Mouse (Mus musculus): ENCODE measurements at regions not wholly inside any gene's neighbourhood (a gene's known extent, or its start where the extent isn't known, plus 50 kb on each side); places are given as distances from the start of the nearest gene placed in this dataset.

- no peak overlapping the region for H3K9ac ChIP-seq (ENCODE audit: insufficient read depth, low read depth, low read length, poor library complexity, severe bottlenecking)
- H3K9me3 ChIP-seq (ENCODE audit: control insufficient read depth, insufficient read depth, low read depth, low read length) = no peaks in the 10 kb centered on the region
- no peaks in the 10 kb centered on the region for H3K36me3 ChIP-seq (ENCODE audit: control insufficient read depth, insufficient read depth, low read length, poor library complexity, severe bottlenecking)
- in situ Hi-C loops (cut with MboI; ENCODE audit: low sequenced_read_pairs in 2 of 2, unreplicated experiment in 2 of 2) = loop anchor here in 1 of 2 experiments (25.0 kb wide), 1 partner anchor 700 kb away; the partner anchor contains the start of genes Aipl1 and Pimreg
- H3K4me3 ChIP-seq (ENCODE audit: insufficient read depth in 1 of 2, low read depth in 1 of 2, low read length in 2 of 2, poor library complexity in 1 of 2, severe bottlenecking in 1 of 2) = no peak overlapping the region
- no peaks in the 10 kb centered on the region for H3K4me1 ChIP-seq (ENCODE audit: control insufficient read depth in 2 of 2, insufficient read depth in 2 of 2, low read length in 2 of 2, poor library complexity in 1 of 2)
- no peak overlapping the region for H3K27ac ChIP-seq (ENCODE audit: insufficient read depth, low read depth, low read length, poor library complexity, severe bottlenecking)
- TF ChIP-seq ZNF384 (IDR thresholded peaks at IDR 0.05; ENCODE audit: low read depth, low read length) = peak; percentile 68
- no peak for TF ChIP-seq CHD2 (IDR thresholded peaks at IDR 0.05; ENCODE audit: low read depth, low read length)
- no peak for TF ChIP-seq MAFK (IDR thresholded peaks at IDR 0.05; ENCODE audit: insufficient read depth, low read depth, low read length)
- TF ChIP-seq ZC3H11A (IDR thresholded peaks at IDR 0.05; ENCODE audit: borderline replicate concordance, low read depth, low read length) = peak; percentile 26; the same call in 1 of the 2 replicates
- DNase-seq (ENCODE audit: low read depth, low spot score) = peak; percentile 13
Measured at GRCm38 (mm10) chr11:71337428-71337827, 106.9 kb upstream of the Nlrp1b start.

DNA sequence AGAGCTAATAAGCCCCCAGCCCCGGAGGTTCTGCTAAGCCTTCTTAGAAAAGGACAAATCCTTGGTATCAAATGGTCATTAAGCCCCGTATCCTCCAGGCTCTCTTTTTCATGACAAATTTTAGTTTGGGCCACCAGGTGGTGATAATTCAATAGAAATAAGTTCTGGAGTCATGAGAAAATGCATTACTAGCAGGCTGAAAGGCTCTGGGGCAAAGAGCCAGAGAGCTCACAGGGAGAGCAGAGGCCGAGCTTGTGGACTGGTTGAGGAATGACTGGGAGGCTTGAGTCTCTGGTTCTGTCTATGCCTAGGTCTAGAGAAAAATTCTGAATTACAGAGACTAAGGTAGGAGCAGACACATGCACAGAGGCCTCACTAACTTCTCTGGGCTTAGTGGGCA is 115.5 kb upstream of the Nlrp1b start:
- no peaks in the 10 kb centered on the region for H3K9me3 ChIP-seq (ENCODE audit: control insufficient read depth, insufficient read depth, low read depth, low read length)
- no peak for TF ChIP-seq MAFK (IDR thresholded peaks at IDR 0.05; ENCODE audit: insufficient read depth, low read depth, low read length)
- TF ChIP-seq ZNF384 (IDR thresholded peaks at IDR 0.05; ENCODE audit: low read depth, low read length) = no peak
- TF ChIP-seq CHD2 (IDR thresholded peaks at IDR 0.05; ENCODE audit: low read depth, low read length) = no peak
- TF ChIP-seq ZC3H11A (IDR thresholded peaks at IDR 0.05; ENCODE audit: borderline replicate concordance, low read depth, low read length) = no peak
- no peak for TF ChIP-seq HCFC1 (IDR thresholded peaks at IDR 0.05; ENCODE audit: borderline replicate concordance, insufficient read depth, low read length)
- H3K36me3 ChIP-seq (ENCODE audit: control insufficient read depth, insufficient read depth, low read length, poor library complexity, severe bottlenecking) = no peaks in the 10 kb centered on the region
- H3K9ac ChIP-seq (ENCODE audit: insufficient read depth, low read depth, low read length, poor library complexity, severe bottlenecking) = no peak overlapping the region
- in situ Hi-C loops (cut with MboI; ENCODE audit: low sequenced_read_pairs in 2 of 2, unreplicated experiment in 2 of 2) = loop anchor here in 1 of 2 experiments (25.0 kb wide), 1 partner anchor 691 kb away; the partner anchor contains the start of genes Aipl1 and Pimreg
- H3K4me1 ChIP-seq (ENCODE audit: control insufficient read depth in 2 of 2, insufficient read depth in 2 of 2, low read length in 2 of 2, poor library complexity in 1 of 2) = no peaks in the 10 kb centered on the region
- DNase-seq (ENCODE audit: low read depth, low spot score) = no peak
- H3K27ac ChIP-seq (ENCODE audit: insufficient read depth, low read depth, low read length, poor library complexity, severe bottlenecking) = no peak overlapping the region
- H3K4me3 ChIP-seq (ENCODE audit: insufficient read depth in 1 of 2, low read depth in 1 of 2, low read length in 2 of 2, poor library complexity in 1 of 2, severe bottlenecking in 1 of 2) = no peak overlapping the region

GRCm38 (mm10) chr11:71357089-71357488 is 126.6 kb upstream of the Nlrp1b start:
- Histone ChIP-seq H3K9me3 (ENCODE audit: control insufficient read depth, insufficient read depth, low read depth, low read length) (no peaks in the 10 kb centered on the region), H3K4me3 (ENCODE audit: insufficient read depth in 1 of 2, low read depth in 1 of 2, low read length in 2 of 2, poor library complexity in 1 of 2, severe bottlenecking in 1 of 2) (no peak overlapping the region), H3K4me1 (ENCODE audit: control insufficient read depth in 2 of 2, insufficient read depth in 2 of 2, low read length in 2 of 2, poor library complexity in 1 of 2) (no peaks in the 10 kb centered on the region), H3K9ac (ENCODE audit: insufficient read depth, low read depth, low read length, poor library complexity, severe bottlenecking) (no peak overlapping the region), H3K36me3 (ENCODE audit: control insufficient read depth, insufficient read depth, low read length, poor library complexity, severe bottlenecking) (no peaks in the 10 kb centered on the region), H3K27ac (ENCODE audit: insufficient read depth, low read depth, low read length, poor library complexity, severe bottlenecking) (no peak overlapping the region)
- in situ Hi-C loops (cut with MboI; ENCODE audit: low sequenced_read_pairs in 2 of 2, unreplicated experiment in 2 of 2) = no loop called here
- DNase-seq (ENCODE audit: low read depth, low spot score) = no peak
- no peak for TF ChIP-seq CHD2 (IDR thresholded peaks at IDR 0.05; ENCODE audit: low read depth, low read length)
- no peak for TF ChIP-seq ZNF384 (IDR thresholded peaks at IDR 0.05; ENCODE audit: low read depth, low read length)
- no peak for TF ChIP-seq HCFC1 (IDR thresholded peaks at IDR 0.05; ENCODE audit: borderline replicate concordance, insufficient read depth, low read length)
- no peak for TF ChIP-seq MAFK (IDR thresholded peaks at IDR 0.05; ENCODE audit: insufficient read depth, low read depth, low read length)
- no peak for TF ChIP-seq ZC3H11A (IDR thresholded peaks at IDR 0.05; ENCODE audit: borderline replicate concordance, low read depth, low read length)

DNA sequence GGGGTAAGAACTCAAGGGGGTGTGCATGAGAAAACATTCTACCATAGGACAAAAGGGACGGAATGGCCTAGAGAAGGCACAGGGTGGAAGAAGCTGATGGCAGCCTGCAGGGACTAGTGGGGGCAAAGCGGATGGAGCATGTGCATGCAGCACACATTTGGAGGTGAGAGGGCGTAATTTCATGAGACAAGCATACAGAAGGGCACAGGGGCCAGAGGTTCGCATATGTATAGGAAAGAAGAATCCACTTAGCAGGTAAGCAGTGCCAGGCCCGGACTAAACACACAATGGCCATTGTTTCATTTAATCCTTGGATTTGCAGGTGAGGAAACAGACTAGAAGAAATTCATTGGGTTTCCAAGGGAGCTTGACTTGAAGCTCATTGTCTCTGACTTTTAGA is 130.3 kb upstream of the Nlrp1b start:
- in situ Hi-C loops (cut with MboI; ENCODE audit: low sequenced_read_pairs in 2 of 2, unreplicated experiment in 2 of 2) = no loop called here

DNA sequence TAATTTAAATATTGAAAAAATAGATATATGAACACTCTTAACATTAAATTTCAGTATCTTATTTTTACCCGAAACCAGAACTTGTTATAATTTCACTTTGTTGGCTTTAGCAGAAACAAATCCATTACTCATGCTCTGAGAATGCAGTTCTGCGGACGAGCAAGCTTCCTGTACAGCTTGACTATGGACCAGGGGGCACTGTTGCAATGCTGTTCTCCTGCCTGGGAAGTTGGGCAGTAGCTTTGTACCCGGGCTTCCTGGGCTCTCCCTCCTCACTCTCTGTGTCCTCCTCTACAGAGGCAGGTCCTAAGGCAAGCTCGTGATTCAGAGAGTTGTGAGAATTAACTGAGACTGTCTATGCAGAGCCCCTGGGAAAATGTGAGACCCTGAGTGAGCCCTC is 141.3 kb upstream of the Nlrp1b start:
- DNase-seq (ENCODE audit: low read depth, low spot score) = no peak
- in situ Hi-C loops (cut with MboI; ENCODE audit: low sequenced_read_pairs in 2 of 2, unreplicated experiment in 2 of 2) = no loop called here

More for the DNA sequence above, 130.3 kb upstream of the Nlrp1b start:
- H3K9me3 ChIP-seq (ENCODE audit: control insufficient read depth, insufficient read depth, low read depth, low read length) = no peaks in the 10 kb centered on the region
- TF ChIP-seq ZC3H11A (IDR thresholded peaks at IDR 0.05; ENCODE audit: borderline replicate concordance, low read depth, low read length) = no peak
- TF ChIP-seq MAFK (IDR thresholded peaks at IDR 0.05; ENCODE audit: insufficient read depth, low read depth, low read length) = no peak
- no peak for TF ChIP-seq CHD2 (IDR thresholded peaks at IDR 0.05; ENCODE audit: low read depth, low read length)
- TF ChIP-seq ZNF384 (IDR thresholded peaks at IDR 0.05; ENCODE audit: low read depth, low read length) = no peak
- no peak for TF ChIP-seq HCFC1 (IDR thresholded peaks at IDR 0.05; ENCODE audit: borderline replicate concordance, insufficient read depth, low read length)
- no peak overlapping the region for H3K4me3 ChIP-seq (ENCODE audit: insufficient read depth in 1 of 2, low read depth in 1 of 2, low read length in 2 of 2, poor library complexity in 1 of 2, severe bottlenecking in 1 of 2)
- H3K9ac ChIP-seq (ENCODE audit: insufficient read depth, low read depth, low read length, poor library complexity, severe bottlenecking) = no peak overlapping the region
- H3K4me1 ChIP-seq (ENCODE audit: control insufficient read depth in 2 of 2, insufficient read depth in 2 of 2, low read length in 2 of 2, poor library complexity in 1 of 2) = no peaks in the 10 kb centered on the region
- H3K27ac ChIP-seq (ENCODE audit: insufficient read depth, low read depth, low read length, poor library complexity, severe bottlenecking) = no peak overlapping the region
- DNase-seq (ENCODE audit: low read depth, low spot score) = no peak
- no peaks in the 10 kb centered on the region for H3K36me3 ChIP-seq (ENCODE audit: control insufficient read depth, insufficient read depth, low read length, poor library complexity, severe bottlenecking)

More for the DNA sequence above, 141.3 kb upstream of the Nlrp1b start:
- Histone ChIP-seq H3K36me3 (ENCODE audit: control insufficient read depth, insufficient read depth, low read length, poor library complexity, severe bottlenecking) (no peaks in the 10 kb centered on the region), H3K9ac (ENCODE audit: insufficient read depth, low read depth, low read length, poor library complexity, severe bottlenecking) (no peak overlapping the region), H3K4me3 (ENCODE audit: insufficient read depth in 1 of 2, low read depth in 1 of 2, low read length in 2 of 2, poor library complexity in 1 of 2, severe bottlenecking in 1 of 2) (no peak overlapping the region), H3K4me1 (ENCODE audit: control insufficient read depth in 2 of 2, insufficient read depth in 2 of 2, low read length in 2 of 2, poor library complexity in 1 of 2) (no peaks in the 10 kb centered on the region), H3K27ac (ENCODE audit: insufficient read depth, low read depth, low read length, poor library complexity, severe bottlenecking) (no peak overlapping the region), H3K9me3 (ENCODE audit: control insufficient read depth, insufficient read depth, low read depth, low read length) (no peaks in the 10 kb centered on the region)
- TF ChIP-seq CHD2 (IDR thresholded peaks at IDR 0.05; ENCODE audit: low read depth, low read length) (no peak), MAFK (IDR thresholded peaks at IDR 0.05; ENCODE audit: insufficient read depth, low read depth, low read length) (no peak), ZNF384 (IDR thresholded peaks at IDR 0.05; ENCODE audit: low read depth, low read length) (no peak), HCFC1 (IDR thresholded peaks at IDR 0.05; ENCODE audit: borderline replicate concordance, insufficient read depth, low read length) (no peak), ZC3H11A (IDR thresholded peaks at IDR 0.05; ENCODE audit: borderline replicate concordance, low read depth, low read length) (no peak)
